Mouse (Mus musculus): ENCODE results near the gene Krt23. TPM values are rescaled to one million over a fixed set of nuclear protein-coding genes. Genes with fewer than 3 reads are reported as not detected.

The Krt23 gene
- 0.06 and 0.16 TPM in 2 replicates for polyA plus RNA-seq (2012; rRNA removed)

GRCm38 (mm10) chr11:99492733-99493573, at the start of gene Krt23:
Krt23 (minus strand) TSS chr11:99493137.

GRCm38 (mm10) chr11:99521288-99521860, 28.4 kb upstream of the Krt23 start, which contains the start of gene Krt39:
Krt39 (minus strand) TSS chr11:99521338.

GRCm38 (mm10) chr11:99437972-99438371, 55.0 kb downstream of the Krt23 start, which contains the start of gene Krt20:
Krt20 (minus strand) TSS chr11:99438150.

Other genes starting within 250 kb of the Krt23 start
- gene Krt222, start 249.1 kb downstream of the Krt23 start, polyA plus RNA-seq (2012; rRNA removed), result 3.9 and 4.4 TPM in 2 replicates
- 0.07 TPM in 1 of 2 replicates, not detected in the other for gene Krt24, start 207.9 kb downstream of the Krt23 start, polyA plus RNA-seq (2012; rRNA removed)
- 0.05 and 0.13 TPM in 2 replicates for gene Krt25, start 170.2 kb downstream of the Krt23 start, polyA plus RNA-seq (2012; rRNA removed)
- 0.12 and 0.19 TPM in 2 replicates for gene Krt26, start 155.2 kb downstream of the Krt23 start, polyA plus RNA-seq (2012; rRNA removed)
- 0.06 and 0.08 TPM in 2 replicates for gene Krt27, start 142.0 kb downstream of the Krt23 start, polyA plus RNA-seq (2012; rRNA removed)
- 0.28 and 0.29 TPM in 2 replicates for gene Krt28, start 118.2 kb downstream of the Krt23 start, polyA plus RNA-seq (2012; rRNA removed)
- gene Krt10, start 103.8 kb downstream of the Krt23 start, polyA plus RNA-seq (2012; rRNA removed), result 12.8 and 13.8 TPM in 2 replicates
- 0.35 and 0.52 TPM in 2 replicates for gene Krt12, start 70.9 kb downstream of the Krt23 start, polyA plus RNA-seq (2012; rRNA removed)
- gene Krt20, start 55.0 kb downstream of the Krt23 start, polyA plus RNA-seq (2012; rRNA removed), result 0.09 TPM in 1 of 2 replicates, not detected in the other
- not detected in 2 replicates for gene Krt39, start 28.2 kb upstream of the Krt23 start, polyA plus RNA-seq (2012; rRNA removed)
- gene Krt40, start 50.0 kb upstream of the Krt23 start, polyA plus RNA-seq (2012; rRNA removed), result not detected in 2 replicates
- gene Krtap3-3, start 57.7 kb upstream of the Krt23 start, polyA plus RNA-seq (2012; rRNA removed), result not detected in 2 replicates
- gene Krtap3-2, start 63.7 kb upstream of the Krt23 start, polyA plus RNA-seq (2012; rRNA removed), result not detected in 2 replicates
- gene Gm11939, start 66.3 kb upstream of the Krt23 start, polyA plus RNA-seq (2012; rRNA removed), result not detected in 2 replicates
- gene Krtap3-1, start 73.5 kb upstream of the Krt23 start, polyA plus RNA-seq (2012; rRNA removed), result not detected in 2 replicates
- gene Krtap1-5, start 87.9 kb upstream of the Krt23 start, polyA plus RNA-seq (2012; rRNA removed), result not detected in 2 replicates
- gene Krtap1-4, start 90.5 kb upstream of the Krt23 start, polyA plus RNA-seq (2012; rRNA removed), result not detected in 2 replicates
- gene Krtap1-3, start 98.2 kb upstream of the Krt23 start, polyA plus RNA-seq (2012; rRNA removed), result not detected in 2 replicates
- gene Krtap9-3, start 105.0 kb upstream of the Krt23 start, polyA plus RNA-seq (2012; rRNA removed), result not detected in 2 replicates
- not detected in 2 replicates for gene Gm11938, start 110.2 kb upstream of the Krt23 start, polyA plus RNA-seq (2012; rRNA removed)
- not detected in 2 replicates for gene Gm11937, start 117.1 kb upstream of the Krt23 start, polyA plus RNA-seq (2012; rRNA removed)
- gene Krtap2-4, start 121.7 kb upstream of the Krt23 start, polyA plus RNA-seq (2012; rRNA removed), result not detected in 2 replicates
- not detected in 2 replicates for gene Gm11562, start 127.3 kb upstream of the Krt23 start, polyA plus RNA-seq (2012; rRNA removed)
- gene Krtap4-1, start 135.1 kb upstream of the Krt23 start, polyA plus RNA-seq (2012; rRNA removed), result not detected in 2 replicates
- gene Krtap4-2, start 141.9 kb upstream of the Krt23 start, polyA plus RNA-seq (2012; rRNA removed), result not detected in 2 replicates
- not detected in 2 replicates for gene Krtap4-7, start 151.0 kb upstream of the Krt23 start, polyA plus RNA-seq (2012; rRNA removed)
- not detected in 2 replicates for gene Gm11555, start 157.1 kb upstream of the Krt23 start, polyA plus RNA-seq (2012; rRNA removed)
- gene Gm11563, start 165.8 kb upstream of the Krt23 start, polyA plus RNA-seq (2012; rRNA removed), result not detected in 2 replicates
- gene Krtap4-6, start 172.8 kb upstream of the Krt23 start, polyA plus RNA-seq (2012; rRNA removed), result not detected in 2 replicates
- gene Gm14190, start 197.6 kb upstream of the Krt23 start, polyA plus RNA-seq (2012; rRNA removed), result not detected in 2 replicates
- not detected in 2 replicates for gene Gm14180, start 241.2 kb upstream of the Krt23 start, polyA plus RNA-seq (2012; rRNA removed)